Mouse (Mus musculus) kidney, postnatal 0 days (tissue): ENCODE measurements around the gene Samd11. TPM values are rescaled to one million over a fixed set of nuclear protein-coding genes. Genes with fewer than 3 reads are reported as not detected.

Source experiments
- ATAC-seq: fragments of 200-750 bp; cut with Nextera tagmentation; replicated peaks from 2 replicates; pipeline ENCODE4 v1.8.0; 2017; ENCODE audit warnings: low read depth, moderate number of reproducible peaks, moderate TSS enrichment, moderate library complexity; ENCODE audit not compliant: low FRiP score
- DNase-seq: peaks from one replicate; pipeline ENCODE4 v3.0.0-alpha.2; 2016; ENCODE audit warnings: low spot score
- H3K27ac ChIP-seq: fragments of 300-500 bp; sonication (generic); 2 replicates; pipeline ENCODE4 v1.5.1; 2014; ENCODE audit warnings: mild to moderate bottlenecking
- H3K27me3 ChIP-seq: fragments of 300-500 bp; sonication (generic); 2 replicates; pipeline ENCODE4 v1.6.1; 2014; ENCODE audit warnings: low read length, mixed read lengths; ENCODE audit not compliant: insufficient read depth
- H3K36me3 ChIP-seq: fragments of 300-500 bp; sonication (generic); 2 replicates; pipeline ENCODE4 v1.6.1; 2014; ENCODE audit warnings: low read length, mixed read lengths; ENCODE audit not compliant: insufficient read depth
- H3K4me1 ChIP-seq: fragments of 300-500 bp; sonication (generic); replicated peaks from 2 replicates; pipeline ENCODE4 v1.6.1; 2014; ENCODE audit warnings: antibody characterized with exemption, low read length, mixed read lengths; ENCODE audit not compliant: insufficient read depth
- H3K4me2 ChIP-seq: fragments of 300-500 bp; sonication (generic); 2 replicates; pipeline ENCODE4 v1.6.1; 2014; ENCODE audit warnings: mild to moderate bottlenecking, low read length, moderate library complexity, mixed read lengths
- H3K4me3 ChIP-seq: fragments of 300-500 bp; sonication (generic); replicated peaks from 2 replicates; pipeline ENCODE4 v1.5.1; 2014; ENCODE audit warnings: low read depth, low read length
- H3K9ac ChIP-seq: fragments of 300-500 bp; sonication (generic); 2 replicates; pipeline ENCODE4 v1.6.1; 2014; ENCODE audit warnings: low read depth, low read length
- H3K9me3 ChIP-seq: fragments of 300-500 bp; sonication (generic); replicated peaks from 2 replicates; pipeline ENCODE4 v1.6.1; 2016; ENCODE audit warnings: low read length, inconsistent platforms, mixed read lengths
- CTCF ChIP-seq: IDR thresholded peaks from 2 replicates; pipeline ENCODE4 v1.5.1; 2016; ENCODE audit warnings: antibody characterized with exemption, low read depth, mild to moderate bottlenecking, moderate library complexity
- WGBS: fragments of 180-500 bp; shearing (Covaris S2); extraction: QIAGEN DNeasy Blood & Tissue Kit; methylation state at CpG from one replicate; pipeline ENCODE4 v1.1.7; 2014; 5-methylcytosine and 5-hydroxymethylcytosine counted together
- microRNA-seq: library from miRNA; unstranded; fragments of <30 nt; microRNA quantifications from one replicate; pipeline ENCODE4, GENCODE M21; 2016
- polyA plus RNA-seq: library from polyadenylated mRNA; unstranded; fragments of >200 nt; fragmentation: Nextera tagmentation; extraction: Ambion mirVana; gene quantifications from 2 replicates; pipeline ENCODE4 v1.2.1, GENCODE M21; 2015

Samd11 gene
- polyA plus RNA-seq, 1 experiment from 2014 or later = not detected

DNA sequence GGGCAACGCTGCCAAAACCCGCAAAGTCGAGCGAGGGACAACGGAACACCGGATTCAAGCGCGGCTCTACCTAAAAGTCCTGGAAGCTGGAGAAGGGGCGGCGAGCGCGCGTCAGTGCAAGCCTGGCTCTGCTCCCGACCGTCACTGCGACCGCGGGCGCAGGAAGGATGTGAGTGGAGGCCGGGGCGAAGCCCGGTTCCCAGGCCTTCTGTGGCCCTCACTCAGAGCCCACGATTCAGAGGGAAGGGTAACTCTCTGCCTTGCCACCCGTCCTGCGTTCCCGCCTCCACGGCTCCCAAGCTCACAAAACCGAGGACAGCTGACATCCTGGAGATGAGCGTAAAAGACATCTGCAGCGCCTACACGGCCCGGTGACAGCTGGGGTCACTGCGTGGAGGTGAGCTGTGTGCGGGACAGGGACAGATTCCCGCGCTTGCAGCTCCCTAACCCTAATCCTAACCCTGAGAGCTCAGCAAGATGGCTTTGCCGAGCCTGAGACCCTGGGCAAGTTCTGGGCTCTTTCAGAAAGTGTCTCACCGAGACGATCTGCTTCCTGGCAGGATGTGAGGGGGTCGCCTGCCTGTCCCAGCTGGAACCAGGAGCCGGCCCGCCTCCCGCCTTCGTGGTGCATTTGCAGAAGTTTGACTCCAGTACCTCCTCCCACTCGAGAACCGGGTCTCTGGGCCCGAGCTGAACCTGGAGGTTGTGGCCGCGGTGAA lies 51.9 kb downstream of the Samd11 start:
- Histone ChIP-seq H3K9ac (peak overlapping the region; percentile 73), H3K4me1 (peaks cover 9% of the 10 kb centered on the region; the same call in 1 of the 2 replicates), H3K4me3 (peak overlapping the region; percentile 66), H3K4me2 (peak overlapping the region; percentile 98), H3K27me3 (no peaks in the 10 kb centered on the region), H3K36me3 (no peaks in the 10 kb centered on the region), H3K27ac (peak overlapping the region; percentile 88), H3K9me3 (no peaks in the 10 kb centered on the region)
- WGBS = under 1% methylated on average over 49 of the region's 49 CpGs
- TF ChIP-seq CTCF = no peak
- peak; percentile 54 for DNase-seq
- peak; percentile 44 for ATAC-seq

DNA sequence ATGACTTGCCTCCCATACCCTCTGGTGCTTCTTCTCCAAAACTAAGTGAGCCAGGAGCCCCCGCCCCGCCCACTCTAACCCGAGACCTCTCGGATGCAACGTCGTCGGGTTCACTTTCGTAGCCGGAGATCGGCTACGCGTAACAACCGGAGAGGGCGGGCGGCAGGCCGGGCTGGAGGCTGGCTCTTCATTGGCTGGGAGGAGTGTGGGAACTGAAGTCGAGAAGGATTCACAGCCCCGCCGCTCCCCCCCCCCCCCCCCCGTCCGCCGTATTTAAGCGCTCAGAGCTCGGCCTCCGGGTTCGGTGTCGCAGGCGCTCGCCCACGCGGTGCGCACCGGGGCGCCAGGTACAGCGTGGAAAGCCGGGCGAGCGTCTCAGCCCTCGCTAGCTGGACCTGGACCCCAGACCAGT lies 52.5 kb downstream of the Samd11 start, which contains the start of gene AW011738:
Gene AW011738, plus strand, starts transcription at position 304 of the 412 bp plus-strand sequence.
- Histone ChIP-seq H3K27me3 (no peaks in the 10 kb centered on the region), H3K36me3 (no peaks in the 10 kb centered on the region), H3K4me3 (peak within 1 kb of the TSS; percentile 66), H3K9ac (peak within 1 kb of the TSS; percentile 73), H3K27ac (peak within 1 kb of the TSS; percentile 88), H3K9me3 (no peaks in the 10 kb centered on the region), H3K4me2 (peak within 1 kb of the TSS; percentile 98), H3K4me1 (peaks cover 9% of the 10 kb centered on the region; the same call in 1 of the 2 replicates)
- DNase-seq = peak; percentile 84
- WGBS = 0% methylated on average over 38 of the region's 39 CpGs
- ATAC-seq = peak; percentile 70
- TF ChIP-seq CTCF = no peak

DNA sequence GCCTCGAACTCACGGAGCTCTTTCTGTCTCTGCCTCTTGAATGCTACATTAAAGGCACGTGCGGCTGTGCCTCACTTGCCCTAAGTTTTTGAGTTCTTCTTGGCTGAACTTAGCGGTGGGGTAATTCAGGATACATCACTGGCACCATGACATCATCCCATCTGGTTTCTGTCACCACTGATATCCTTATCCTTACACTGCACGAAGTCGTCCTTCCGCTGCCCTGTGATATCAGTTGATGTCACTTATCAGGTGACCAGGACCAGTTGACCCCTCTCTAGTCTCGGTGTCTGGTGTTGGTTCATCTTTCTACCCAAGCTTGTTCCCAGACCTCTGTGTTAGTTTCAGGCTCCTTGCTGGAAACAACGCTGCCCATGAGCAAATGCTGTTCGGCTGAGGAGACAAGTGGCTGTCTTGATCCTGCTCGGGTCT lies 53.0 kb downstream of the Samd11 start:
- ATAC-seq = no peak
- DNase-seq = no peak
- Histone ChIP-seq H3K36me3 (no peaks in the 10 kb centered on the region), H3K9me3 (no peaks in the 10 kb centered on the region), H3K4me3 (peak overlapping the region; percentile 66), H3K4me2 (peak overlapping the region; percentile 98), H3K27me3 (no peaks in the 10 kb centered on the region), H3K9ac (peak overlapping the region; percentile 73), H3K4me1 (peaks cover 9% of the 10 kb centered on the region; the same call in 1 of the 2 replicates), H3K27ac (peak overlapping the region; percentile 88; the same call in 1 of the 2 replicates)
- 44% methylated on average over 12 of the region's 12 CpGs for WGBS
- no peak for TF ChIP-seq CTCF

DNA sequence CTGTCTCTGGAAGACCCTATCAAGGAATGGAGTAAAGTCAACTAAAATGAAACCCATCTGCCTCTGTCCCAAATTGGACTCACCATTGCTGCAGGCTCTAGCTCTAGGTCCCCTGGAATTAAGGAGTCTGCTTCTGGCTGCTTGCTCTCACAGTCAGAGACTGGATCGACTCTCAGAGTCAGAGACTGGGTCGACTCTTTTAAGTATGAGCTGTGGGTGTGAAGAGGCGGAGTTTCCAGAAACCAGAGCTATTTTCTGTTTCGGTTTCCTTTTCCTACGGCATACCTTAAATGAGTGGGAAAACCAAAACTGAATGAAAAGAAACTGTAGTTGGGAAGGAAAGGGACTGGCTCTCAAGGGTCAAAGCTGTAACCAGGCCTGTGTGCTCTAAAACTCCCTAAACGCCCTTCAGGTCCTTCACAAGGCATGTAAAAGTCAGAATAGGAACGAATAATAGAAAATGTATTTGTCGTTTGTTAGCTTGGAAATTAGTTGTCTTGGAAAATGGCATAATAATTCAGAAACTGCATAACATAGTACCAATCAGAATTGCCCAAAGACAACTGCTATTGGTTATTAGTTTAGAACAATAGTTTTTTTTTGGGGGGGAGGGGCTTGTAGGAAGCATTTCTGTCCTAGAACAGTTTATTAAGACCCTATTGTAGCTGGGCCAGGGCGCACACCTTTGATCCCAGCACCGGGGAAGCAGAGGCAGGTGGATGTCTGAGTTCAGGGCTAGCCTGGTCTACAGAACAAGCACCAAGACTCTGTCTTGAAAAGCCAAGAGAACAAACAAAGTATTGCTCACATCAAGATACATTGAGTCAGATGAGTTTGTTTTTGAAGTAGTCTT lies 54.6 kb downstream of the Samd11 start, which contains the start of gene Isg15:
Gene Isg15, minus strand, starts transcription at position 196 of the 853 bp plus-strand sequence.
- TF ChIP-seq CTCF = no peak
- Histone ChIP-seq H3K36me3 (no peaks in the 10 kb centered on the region), H3K9me3 (no peaks in the 10 kb centered on the region), H3K27ac (no peak within 1 kb of the TSS; the same call in 1 of the 2 replicates), H3K4me1 (peaks cover 13% of the 10 kb centered on the region), H3K4me2 (peak within 1 kb of the TSS; percentile 47), H3K9ac (no peak within 1 kb of the TSS), H3K4me3 (peak within 1 kb of the TSS; percentile 20), H3K27me3 (no peaks in the 10 kb centered on the region)
- ATAC-seq (no peak), DNase-seq (peak; percentile 76)
- WGBS = 49% methylated on average over 10 of the region's 10 CpGs

DNA sequence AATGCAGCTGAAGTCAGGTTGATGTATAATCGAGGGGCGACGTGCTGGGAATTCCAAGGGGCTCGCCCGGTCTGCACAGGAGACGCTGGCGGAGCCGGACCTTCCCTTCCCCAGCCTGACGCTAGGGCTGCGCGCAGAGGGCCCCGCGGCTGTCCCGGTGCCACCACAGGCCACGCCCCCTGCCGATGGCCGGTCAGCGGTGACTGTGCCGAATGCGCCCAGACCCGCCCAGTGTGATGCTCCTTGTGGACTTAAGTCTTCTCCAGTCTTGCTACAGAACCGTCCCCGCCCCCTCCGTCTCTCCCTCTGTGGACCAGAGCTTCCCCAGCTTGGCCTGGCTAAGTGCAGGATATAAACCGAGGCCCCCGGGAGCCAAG lies 57.6 kb downstream of the Samd11 start:
- peak overlapping the region; percentile 65 for H3K9ac ChIP-seq
- peak overlapping the region; percentile 93 for H3K27ac ChIP-seq
- TF ChIP-seq CTCF = peak; percentile 58
- H3K36me3 ChIP-seq = no peaks in the 10 kb centered on the region
- H3K4me1 ChIP-seq = peaks cover 30% of the 10 kb centered on the region
- H3K4me3 ChIP-seq = peak overlapping the region; percentile 96
- ATAC-seq (peak; percentile 94), DNase-seq (peak; percentile 97)
- peak overlapping the region; percentile 53 for H3K4me2 ChIP-seq
- WGBS = under 1% methylated on average over 26 of the region's 26 CpGs
- no peaks in the 10 kb centered on the region for H3K9me3 ChIP-seq
- H3K27me3 ChIP-seq = no peaks in the 10 kb centered on the region

DNA sequence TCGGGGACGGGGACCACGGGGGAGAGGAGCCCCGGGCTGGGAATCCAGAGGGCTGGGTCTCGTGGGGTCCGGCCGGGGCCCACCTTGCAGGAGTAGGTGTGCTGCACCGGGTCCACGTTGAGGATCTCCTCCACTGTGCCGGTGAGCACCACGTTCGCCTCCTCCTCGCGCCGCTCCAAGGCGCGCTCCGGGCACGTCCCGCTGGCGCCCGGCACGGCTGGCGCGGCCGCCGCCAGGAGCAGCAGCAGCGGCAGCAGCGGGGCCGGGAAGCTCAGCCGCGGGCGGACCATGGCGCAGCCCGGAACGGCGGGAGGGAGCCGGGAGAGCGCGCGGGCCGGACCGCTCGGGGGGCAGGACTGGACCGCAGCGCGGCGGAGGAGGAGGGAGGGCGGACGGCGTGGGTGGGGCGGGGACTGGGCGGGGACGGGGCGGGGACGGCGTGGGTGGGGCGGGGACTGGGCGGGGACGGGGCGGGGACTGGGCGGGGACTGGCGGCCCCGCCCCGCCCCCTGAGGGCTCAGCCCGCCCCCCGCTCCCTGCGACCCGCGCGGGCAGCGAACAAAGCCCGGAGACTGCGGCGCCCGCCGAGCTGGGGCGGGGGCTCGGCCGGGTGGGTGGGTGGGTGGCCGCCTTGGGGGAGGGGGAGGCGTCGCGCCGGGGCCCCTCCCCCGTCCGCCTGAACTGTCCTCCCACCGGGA lies 58.2 kb downstream of the Samd11 start, which contains the start of gene Agrn:
Gene Agrn, minus strand, starts transcription at position 358 of the 698 bp plus-strand sequence.
- Histone ChIP-seq H3K36me3 (0 out of 2 replicates have a peak, but pooled peaks cover 5% of the 10 kb centered on the region), H3K27me3 (no peaks in the 10 kb centered on the region), H3K4me3 (peak within 1 kb of the TSS; percentile 96), H3K9ac (peak within 1 kb of the TSS; percentile 90), H3K27ac (peak within 1 kb of the TSS; percentile 93), H3K4me1 (peaks cover 31% of the 10 kb centered on the region), H3K4me2 (peak within 1 kb of the TSS; percentile 96), H3K9me3 (no peaks in the 10 kb centered on the region)
- TF ChIP-seq CTCF = no peak
- DNase-seq (no peak), ATAC-seq (peak; percentile 74)
- WGBS = under 1% methylated on average over 44 of the region's 88 CpGs

Small RNA genes within 50 kb of the gene (microRNA-seq; reads per million reads assigned to microRNA genes)
- 1.2 reads per million for gene Mir7658

Other genes starting within 250 kb of the Samd11 start
- gene Tnfrsf4, start 241.8 kb downstream of the Samd11 start, polyA plus RNA-seq = 0.70 and 0.88 TPM in 2 replicates
- 1.3 TPM in 2 replicates for gene Tnfrsf18, start 229.5 kb downstream of the Samd11 start, polyA plus RNA-seq
- 5.6 and 6.0 TPM in 2 replicates for gene Ttll10, start 196.2 kb downstream of the Samd11 start, polyA plus RNA-seq
- 11.8 and 15.3 TPM in 2 replicates for gene 9430015G10Rik, start 145.7 kb downstream of the Samd11 start, polyA plus RNA-seq
- gene Rnf223, start 125.1 kb downstream of the Samd11 start, polyA plus RNA-seq = 0.17 and 0.27 TPM in 2 replicates
- gene Agrn, start 58.2 kb downstream of the Samd11 start, polyA plus RNA-seq = 76.5 and 79.8 TPM in 2 replicates
- gene Isg15, start 54.8 kb downstream of the Samd11 start, polyA plus RNA-seq = 14.9 and 20.6 TPM in 2 replicates
- gene AW011738, start 52.4 kb downstream of the Samd11 start, polyA plus RNA-seq = 4.8 and 5.1 TPM in 2 replicates
- gene Perm1, start 39.8 kb downstream of the Samd11 start, polyA plus RNA-seq = 0.56 and 0.71 TPM in 2 replicates
- 12.7 and 13.1 TPM in 2 replicates for gene Plekhn1, start 20.8 kb downstream of the Samd11 start, polyA plus RNA-seq
- gene Noc2l, start 19.6 kb downstream of the Samd11 start, polyA plus RNA-seq = 49.2 and 50.7 TPM in 2 replicates
- gene Vmn2r-ps159, start 75.4 kb upstream of the Samd11 start, polyA plus RNA-seq = not detected in 2 replicates